Mouse (Mus musculus) cerebral cortex, adult 2 months (tissue): ENCODE measurements around the gene Ap3b1.

Experiments
- WGBS: fragments of 180-500 bp; shearing (Covaris S2); methylation state at CpG from one replicate; pipeline ENCODE4 v1.1.7; 2018; 5-methylcytosine and 5-hydroxymethylcytosine counted together

The Ap3b1 gene

DNA sequence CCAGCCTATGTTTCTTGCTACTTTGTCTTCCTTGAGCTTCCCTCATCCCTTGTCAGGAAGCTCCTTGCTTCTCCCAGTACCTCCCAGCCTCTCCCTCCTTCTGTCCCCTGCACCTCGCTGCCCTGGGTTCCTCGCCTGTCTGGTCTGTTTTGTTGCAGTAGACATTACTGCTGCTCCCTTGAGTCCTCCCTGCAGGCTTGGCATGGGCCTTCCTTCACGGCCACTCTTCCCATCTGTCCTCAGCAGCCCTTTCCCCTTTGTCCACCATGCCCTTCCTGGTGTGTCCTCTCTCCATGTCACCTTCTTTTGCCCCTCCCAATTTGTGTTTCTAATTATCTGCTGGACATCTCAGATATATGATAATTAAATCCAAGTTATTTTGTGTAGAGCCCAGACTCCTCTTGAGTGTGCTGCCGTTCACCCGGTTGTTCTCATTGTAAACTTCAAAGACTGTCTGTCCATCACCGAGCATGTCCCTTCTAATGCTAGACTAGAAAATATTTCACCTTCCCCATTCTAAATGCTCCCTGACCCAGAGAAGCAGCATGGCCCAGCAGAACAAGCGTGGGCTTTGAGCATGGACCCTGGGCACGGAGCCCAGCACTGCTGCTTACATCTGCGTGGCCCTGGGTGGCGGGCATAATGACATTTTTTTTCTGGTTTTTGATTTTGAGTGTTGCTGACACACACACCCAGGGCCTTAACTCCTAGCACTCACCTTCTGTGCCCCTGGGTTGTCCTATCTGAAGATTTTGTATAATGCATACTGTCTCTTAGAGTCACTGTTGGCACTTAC, 181.3 kb downstream of the Ap3b1 start:
- 85% methylated on average over 10 of the region's 10 CpGs for WGBS

- WGBS, result 96% methylated on average over 7 of the region's 7 CpGs
These were observed 183.3 kb downstream of the Ap3b1 start for GRCm38 (mm10) chr13:94542061-94542460.

GRCm38 (mm10) chr13:94544211-94544610, 185.5 kb downstream of the Ap3b1 start:
- WGBS, result 71% methylated on average over 12 of the region's 12 CpGs

GRCm38 (mm10) chr13:94545739-94546138, 187.0 kb downstream of the Ap3b1 start:
- 82% methylated on average over 4 of the region's 4 CpGs for WGBS

GRCm38 (mm10) chr13:94546246-94546645, 187.5 kb downstream of the Ap3b1 start:
- WGBS, result 86% methylated on average over 11 of the region's 11 CpGs

DNA sequence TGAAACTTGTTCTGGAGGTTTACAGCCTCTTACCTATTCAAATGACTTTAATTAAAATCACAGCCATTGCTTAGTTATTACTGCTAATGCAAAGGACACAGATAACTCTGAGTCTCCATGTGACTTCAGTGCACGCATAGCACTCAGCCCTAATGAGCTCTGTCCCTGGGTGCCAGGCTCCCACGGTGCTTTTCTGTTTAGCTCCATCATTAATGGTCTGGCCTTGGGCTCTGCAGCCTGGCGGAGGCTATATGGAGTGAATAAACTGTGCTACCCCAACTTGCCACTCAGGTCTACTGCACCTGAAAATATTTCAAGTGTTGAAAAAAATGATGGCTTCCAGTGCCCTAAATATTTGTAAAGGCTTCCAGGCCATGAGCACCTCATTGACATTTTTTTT, 190.8 kb downstream of the Ap3b1 start:
- WGBS, result 68% methylated on average over 3 of the region's 3 CpGs

GRCm38 (mm10) chr13:94550037-94550436, 191.3 kb downstream of the Ap3b1 start:
- WGBS, result 55% methylated on average over 4 of the region's 4 CpGs

- 8% methylated on average over 3 of the region's 3 CpGs for WGBS
These were observed 201.3 kb downstream of the Ap3b1 start for GRCm38 (mm10) chr13:94560011-94560410.

DNA sequence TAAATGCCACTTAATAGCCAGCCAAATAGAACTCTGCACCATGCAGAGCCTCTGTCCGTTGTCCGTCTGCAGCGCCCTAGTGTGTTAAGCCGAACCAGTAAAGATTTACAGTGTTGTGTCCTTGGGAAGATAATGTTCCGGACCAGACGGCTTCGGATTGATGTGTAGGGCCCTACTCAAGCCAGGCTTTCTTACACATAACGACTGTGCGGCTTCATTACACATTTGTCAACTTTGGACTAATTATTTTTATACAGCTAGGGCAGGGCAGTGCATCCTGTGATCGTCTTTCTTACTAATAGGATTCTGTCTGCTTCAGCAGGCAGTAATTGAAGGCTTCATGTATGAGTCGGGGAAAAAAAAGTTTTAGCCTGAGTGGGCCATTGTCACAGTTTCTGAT, 202.1 kb downstream of the Ap3b1 start:
- WGBS, result 87% methylated on average over 11 of the region's 11 CpGs

DNA sequence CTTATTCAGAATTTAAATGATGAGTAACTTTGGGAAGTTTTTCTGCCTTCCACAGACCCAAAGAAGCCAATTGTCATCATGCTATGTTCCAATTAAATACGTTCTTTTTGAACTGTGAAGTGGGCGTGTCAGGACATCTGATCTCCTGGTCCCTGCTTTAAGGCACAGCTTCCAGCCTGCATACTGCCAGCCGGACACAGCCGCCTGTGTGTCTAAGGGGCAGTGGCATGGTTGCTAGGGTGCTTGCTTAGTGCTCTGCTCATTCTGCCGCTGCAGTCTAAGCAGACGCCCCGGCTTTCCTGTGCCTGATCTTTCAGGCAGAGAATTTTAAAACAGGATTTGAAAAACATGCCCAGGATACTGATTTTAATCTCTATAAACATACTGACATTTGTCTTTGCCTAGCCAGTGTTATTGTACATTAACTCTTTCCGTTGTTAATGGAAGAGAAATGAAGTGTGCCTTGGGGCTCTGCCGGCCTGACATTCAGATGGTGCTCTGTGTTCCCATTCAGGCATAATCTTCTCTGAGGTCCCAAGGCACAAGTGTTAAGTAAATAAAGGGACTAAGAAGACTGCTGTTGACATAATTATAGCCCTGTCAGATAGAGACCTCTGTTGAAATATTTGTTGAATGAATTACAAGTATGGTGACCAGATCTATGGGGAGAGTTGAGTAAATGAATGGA, 204.0 kb downstream of the Ap3b1 start:
- 62% methylated on average over 9 of the region's 9 CpGs for WGBS

- 91% methylated on average over 8 of the region's 8 CpGs for WGBS
These were observed 205.1 kb downstream of the Ap3b1 start for GRCm38 (mm10) chr13:94563836-94564235.

DNA sequence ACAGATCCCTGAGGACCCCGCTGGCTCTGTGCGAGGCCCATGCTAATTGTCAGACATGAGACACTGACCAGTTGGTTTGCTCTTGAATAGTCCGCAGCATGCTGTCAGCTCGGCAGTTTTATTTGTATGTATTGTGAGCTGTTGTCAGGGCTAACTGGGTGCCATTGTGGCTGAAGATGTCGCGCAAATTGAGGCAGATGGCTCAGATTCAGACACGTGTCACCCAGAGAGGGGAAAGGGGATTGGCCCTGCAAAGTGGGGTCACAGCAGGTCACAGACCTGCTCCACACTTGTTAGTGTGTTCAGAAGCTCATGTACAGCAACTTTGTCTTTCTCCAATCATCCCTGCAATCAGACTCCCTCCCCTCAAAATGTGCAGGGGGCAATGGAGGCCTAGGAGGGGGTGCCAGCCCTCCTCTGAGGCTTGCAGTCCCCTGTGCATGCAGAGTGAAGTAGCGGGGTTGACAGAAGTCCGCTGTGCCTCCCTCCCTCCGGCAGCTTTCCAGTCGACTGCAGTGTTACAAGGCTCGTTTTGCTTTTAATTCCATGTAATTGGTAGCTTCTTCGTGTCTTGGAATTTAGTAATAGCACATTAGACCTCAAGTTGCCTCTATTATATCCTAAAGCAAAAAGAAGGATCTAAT, 205.7 kb downstream of the Ap3b1 start:
- WGBS, result 74% methylated on average over 13 of the region's 13 CpGs

GRCm38 (mm10) chr13:94565176-94565575, 206.4 kb downstream of the Ap3b1 start:
- 89% methylated on average over 14 of the region's 14 CpGs for WGBS

GRCm38 (mm10) chr13:94565616-94566015, 206.9 kb downstream of the Ap3b1 start:
- WGBS, result 69% methylated on average over 9 of the region's 9 CpGs

- 58% methylated on average over 6 of the region's 6 CpGs for WGBS
These were observed 209.0 kb downstream of the Ap3b1 start for GRCm38 (mm10) chr13:94567739-94568138.

GRCm38 (mm10) chr13:94571001-94571400, 212.2 kb downstream of the Ap3b1 start:
- WGBS, result 94% methylated on average over 10 of the region's 10 CpGs

GRCm38 (mm10) chr13:94573356-94573755, 214.6 kb downstream of the Ap3b1 start:
- 60% methylated on average over 8 of the region's 8 CpGs for WGBS

- WGBS, result 89% methylated on average over 7 of the region's 7 CpGs
These were observed 215.1 kb downstream of the Ap3b1 start for GRCm38 (mm10) chr13:94573833-94574232.

DNA sequence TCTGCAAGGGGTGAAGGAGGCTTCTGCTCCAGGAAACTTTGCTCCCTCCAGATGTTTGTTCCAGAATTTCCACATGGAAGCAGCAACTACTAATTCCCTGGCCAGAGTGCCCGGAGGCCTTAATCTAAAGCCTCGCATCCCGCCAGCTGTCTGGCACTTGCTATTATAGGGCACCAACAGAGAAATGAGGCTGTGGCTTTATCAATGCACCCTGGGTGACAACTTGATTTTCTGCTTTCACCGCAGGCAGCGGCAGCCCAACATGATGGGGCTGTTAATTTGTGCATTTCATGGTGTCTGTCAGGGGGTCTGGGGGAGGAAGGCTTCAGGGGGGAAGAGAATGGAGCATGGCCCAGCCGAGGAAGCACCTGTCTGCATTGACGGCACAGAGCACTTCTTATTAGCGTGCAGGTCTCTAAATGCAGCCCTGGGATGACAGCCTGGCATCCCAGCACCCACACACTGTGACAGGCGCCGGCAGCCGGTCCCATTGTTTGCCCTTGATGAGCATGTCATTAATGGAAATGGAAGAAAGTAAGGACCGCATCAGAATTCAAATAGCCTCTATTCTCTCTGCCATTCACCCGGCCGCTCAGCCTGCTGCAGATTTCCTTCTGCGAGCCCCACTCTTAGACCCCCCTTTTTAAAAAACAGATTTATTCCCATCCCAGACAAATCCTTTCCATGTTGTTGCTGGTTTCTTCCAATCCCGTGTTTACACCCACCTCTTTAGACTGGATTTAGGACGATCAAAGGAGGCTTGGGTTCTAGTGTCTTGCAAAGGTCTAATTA, 217.0 kb downstream of the Ap3b1 start:
- WGBS, result 46% methylated on average over 17 of the region's 17 CpGs

DNA sequence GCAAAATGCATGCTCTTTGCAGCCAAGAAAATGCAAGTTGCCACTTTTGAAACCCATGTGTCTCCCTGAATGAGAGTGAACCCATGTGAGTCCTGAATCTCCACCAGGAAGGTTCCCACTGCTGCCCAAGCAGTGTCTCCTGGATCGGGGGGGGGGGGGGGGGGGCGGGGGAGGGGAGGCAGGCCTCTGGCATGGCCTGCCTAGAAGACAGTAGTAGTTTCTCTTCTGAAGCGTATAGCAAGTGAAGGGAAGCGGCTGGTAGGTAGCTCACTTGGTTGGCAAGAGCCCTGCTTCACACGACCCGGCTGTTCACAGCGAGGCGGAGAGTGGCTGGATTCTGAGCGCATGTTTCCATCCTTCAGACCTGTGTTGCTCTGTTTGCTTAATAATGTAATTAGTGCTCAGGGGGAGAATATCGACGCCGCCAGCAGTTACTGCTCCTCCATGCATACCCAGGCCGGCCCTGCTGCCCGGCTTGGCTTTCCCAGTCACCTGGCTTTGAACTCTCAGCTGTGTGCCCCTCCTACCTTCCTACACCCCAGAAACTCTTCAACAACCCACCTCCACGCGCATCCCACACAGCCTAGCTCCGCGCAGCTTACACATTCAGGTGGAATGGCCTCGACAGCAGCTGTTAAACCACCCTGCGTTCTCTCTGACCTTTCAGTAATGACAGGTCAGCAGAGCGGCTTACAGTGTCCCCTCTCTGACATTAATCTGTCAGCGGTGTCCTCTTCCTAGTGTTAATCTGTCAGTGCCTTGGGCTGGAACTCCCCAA, 217.8 kb downstream of the Ap3b1 start:
- WGBS, result 63% methylated on average over 22 of the region's 22 CpGs

- 91% methylated on average over 2 of the region's 2 CpGs for WGBS
These were observed 218.4 kb downstream of the Ap3b1 start for GRCm38 (mm10) chr13:94577177-94577540.
